Mouse (Mus musculus): Measurements from ENCODE around the gene Nrp1.

DNA sequence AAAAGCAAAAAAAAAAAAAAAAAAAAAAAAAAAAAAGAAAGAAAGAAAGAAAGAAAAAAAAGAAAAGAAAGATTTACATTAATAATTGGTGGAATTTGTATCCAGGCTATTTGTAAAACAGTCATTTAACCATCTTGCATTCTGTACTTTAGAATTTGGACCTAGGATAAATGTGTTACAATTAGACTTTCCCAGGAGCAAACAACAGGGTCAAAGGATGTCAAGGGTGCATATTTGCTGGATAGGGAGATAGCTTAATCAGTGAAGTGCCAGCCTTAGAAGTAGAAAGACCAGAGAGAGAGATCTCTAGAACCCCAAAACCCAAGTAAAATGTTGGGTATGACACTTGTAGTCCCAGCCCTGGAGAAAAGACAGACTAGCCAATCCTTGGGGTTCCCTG, 19.5 kb upstream of the Nrp1 start:
- TF ChIP-seq CTCF (IDR thresholded peaks at IDR 0.05; ENCODE audit: low read depth): no peak
- TF ChIP-seq EP300 (IDR thresholded peaks at IDR 0.05; ENCODE audit: low read depth): no peak

All from liver, postnatal 0 days (tissue).